Mouse (Mus musculus) thymus, postnatal 10 days (tissue): ENCODE measurements around the gene Pfkfb4.

Source experiments
- DNase-seq, 2 experiments: peaks; one replicate each; pipeline ENCODE4 v3.0.0; 2021; ENCODE audit warnings: low spot score in 2 of 2

Pfkfb4 gene

DNA sequence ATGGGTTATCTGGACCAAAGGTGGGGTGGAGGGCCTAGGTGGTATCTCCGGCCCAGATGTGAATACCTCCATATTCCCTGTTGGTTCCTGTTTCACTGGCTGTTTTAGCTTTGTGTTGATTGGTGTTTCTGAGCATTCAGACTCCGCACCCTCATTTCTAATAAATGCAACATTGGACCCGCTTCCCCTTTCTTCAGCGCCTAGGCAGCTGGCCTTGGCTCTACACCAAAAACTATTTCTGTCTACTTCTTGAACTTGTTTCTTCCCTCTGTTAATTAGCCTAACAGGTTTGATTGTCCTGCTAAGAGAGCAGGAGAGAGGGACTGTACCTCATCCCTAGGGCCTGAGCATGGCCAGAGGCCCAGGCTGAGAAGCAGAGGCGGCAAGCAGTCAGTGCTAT is 66.0 kb downstream of the Pfkfb4 start:
- DNase-seq: no peak

DNA sequence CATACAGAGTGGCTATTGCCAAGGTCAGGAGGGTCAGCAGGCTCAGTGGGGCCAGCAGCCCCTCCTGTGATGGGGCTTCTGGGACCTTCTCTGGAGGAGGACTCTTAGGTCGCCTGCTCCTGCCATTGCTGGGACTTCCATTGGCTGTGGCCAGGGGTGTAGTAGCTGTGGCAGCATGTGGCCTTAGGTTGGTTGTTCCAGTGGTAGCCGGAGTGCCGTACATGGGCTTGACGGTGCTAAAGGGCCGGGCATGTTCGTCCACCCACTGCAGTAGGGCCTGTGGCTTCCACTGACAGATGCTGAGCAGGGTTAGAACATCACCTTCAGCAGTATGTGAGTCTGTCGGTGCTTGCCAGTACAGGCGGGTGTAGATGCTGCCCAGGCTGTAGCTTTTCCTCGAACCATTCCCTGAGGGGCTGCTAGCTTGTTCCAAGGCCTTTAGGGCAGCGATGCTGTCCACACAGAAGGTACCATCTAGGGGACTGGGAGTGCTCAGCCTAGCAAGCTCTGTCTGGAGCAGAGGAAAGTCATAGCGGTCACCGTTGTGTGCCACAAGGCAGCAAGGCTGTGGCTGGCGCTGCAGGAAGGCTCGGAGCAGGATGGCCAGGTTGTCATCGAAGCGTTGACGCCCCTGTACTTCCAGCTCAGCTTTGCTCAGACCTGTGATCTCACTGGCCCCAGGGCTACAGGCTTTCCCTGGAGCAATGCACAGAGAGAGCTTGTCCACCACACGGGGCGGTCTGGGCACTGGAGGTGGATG is 66.6 kb downstream of the Pfkfb4 start:
- DNase-seq: no peak

DNA sequence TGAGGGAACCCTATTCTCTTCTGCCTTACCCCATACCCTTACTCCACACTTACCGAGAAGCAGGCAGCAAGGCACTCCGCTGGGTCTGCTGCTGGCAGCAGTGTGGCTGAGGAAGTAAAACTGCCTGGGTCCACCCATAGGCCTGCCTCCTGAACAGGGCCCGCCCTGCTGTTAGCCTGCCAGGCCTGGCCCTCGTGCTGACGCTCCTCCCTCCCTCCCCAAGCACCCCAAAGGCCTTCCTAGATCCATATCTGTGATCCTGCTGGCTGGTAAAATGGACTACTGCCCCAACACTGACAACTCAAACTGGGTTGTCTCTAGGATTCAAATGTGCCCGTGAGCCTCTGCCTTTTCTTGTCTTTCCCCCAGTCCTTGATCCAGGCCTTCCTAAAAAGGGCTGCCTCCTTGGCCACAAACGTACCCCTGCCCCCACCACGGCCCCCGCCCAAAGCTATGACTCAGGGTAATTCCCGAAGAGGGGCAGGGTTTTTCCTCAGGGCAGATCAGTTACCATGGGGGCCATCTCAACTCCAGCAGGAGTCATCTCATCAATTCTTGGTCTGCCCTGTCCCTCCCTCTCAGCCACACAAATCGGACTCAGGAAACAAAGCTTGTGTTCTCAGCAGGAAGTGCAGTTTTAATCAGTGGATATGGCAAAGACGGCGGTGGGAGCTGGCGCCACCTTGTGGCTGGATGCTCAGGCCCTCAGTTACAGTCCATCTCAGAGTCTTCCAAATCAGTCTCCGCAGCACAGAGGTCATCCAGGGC is 67.7 kb downstream of the Pfkfb4 start, which contains the start of gene Trex1:
Gene Trex1 (minus strand): TSS at position 599 of the 768 bp plus-strand sequence.
- peak; percentile 72 to 86 for DNase-seq

DNA sequence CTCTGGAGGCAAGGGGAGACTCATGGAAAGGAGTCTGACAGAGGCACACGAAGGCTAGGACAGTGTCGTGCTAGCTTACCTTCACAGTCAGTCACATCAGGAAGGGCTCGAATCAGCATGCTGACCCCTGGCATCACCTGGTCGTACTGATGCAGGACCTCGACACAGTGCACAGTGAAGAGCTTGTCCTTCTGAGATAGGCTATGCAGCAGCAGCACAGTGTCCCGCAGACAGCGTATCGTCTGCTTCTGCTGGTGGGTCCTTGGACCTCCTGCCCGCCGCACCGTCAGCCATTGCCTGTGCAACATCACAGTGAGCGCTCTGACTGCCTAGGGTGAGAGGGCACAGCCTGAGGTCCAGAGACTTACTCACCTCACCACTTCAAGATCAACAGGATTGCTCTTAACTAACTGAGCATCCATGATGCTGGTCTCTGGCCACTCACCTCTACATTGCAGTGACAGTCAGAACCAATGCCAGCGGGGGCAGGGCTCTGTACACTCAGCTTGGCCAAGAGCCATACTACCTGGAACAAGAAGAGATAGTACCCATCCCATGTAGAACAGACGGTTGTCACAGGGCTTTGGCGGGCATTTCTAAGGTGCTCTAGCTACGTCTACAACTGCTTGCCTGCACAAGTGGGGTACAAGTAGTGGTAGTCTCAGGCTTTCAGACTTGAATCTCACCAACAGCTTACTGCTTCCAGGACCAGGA is 68.8 kb downstream of the Pfkfb4 start:
- no peak for DNase-seq

DNA sequence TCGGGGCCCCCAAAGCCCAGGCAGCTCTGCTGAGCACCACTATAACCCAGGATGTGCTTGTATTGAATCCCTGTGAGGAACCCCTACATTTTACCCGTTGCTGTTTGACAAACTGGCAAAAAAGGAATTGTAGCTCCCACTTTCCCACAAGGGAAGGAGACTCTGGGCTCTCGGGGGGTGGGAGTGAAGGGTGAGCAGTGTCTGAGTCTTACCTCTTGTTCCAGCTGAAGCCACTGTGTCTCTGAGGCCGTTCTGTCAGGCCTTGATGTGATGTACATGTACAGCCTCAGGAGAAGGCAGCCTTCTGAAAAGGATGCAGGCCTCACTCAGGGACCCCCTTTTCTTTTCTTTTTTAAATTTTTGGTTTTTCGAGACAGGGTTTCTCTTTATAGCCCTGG is 69.3 kb downstream of the Pfkfb4 start:
- DNase-seq: no peak

DNA sequence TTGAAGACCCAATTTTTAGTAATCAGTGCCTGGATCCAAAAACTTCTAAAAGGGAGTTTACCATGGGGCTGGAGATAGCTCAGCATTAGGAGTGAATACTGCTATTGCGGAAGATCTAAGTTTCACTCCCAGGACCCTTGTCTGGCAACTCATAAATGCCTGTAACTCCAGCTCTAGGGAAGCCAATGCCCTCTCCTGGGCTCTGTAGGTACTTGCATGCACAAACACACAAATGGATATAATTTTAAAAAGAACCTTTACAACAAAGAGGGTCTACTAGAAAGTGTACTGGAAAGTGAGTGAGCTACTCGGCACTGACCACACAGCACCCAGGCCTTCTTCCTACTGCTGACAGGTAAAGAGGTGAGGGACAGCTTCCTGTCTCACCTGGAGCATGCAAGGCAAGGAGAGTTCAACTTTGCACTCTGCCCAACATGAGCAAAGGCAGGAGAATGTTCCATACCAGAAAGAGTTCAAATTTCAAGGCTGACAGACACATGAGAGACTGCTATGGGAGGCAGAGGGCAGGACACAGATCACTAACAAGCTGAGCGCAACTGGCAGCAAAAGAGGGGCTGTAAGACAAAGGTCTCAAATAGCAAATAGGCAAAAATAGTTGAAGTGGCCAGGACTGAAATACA is 76.6 kb downstream of the Pfkfb4 start:
- DNase-seq: no peak

DNA sequence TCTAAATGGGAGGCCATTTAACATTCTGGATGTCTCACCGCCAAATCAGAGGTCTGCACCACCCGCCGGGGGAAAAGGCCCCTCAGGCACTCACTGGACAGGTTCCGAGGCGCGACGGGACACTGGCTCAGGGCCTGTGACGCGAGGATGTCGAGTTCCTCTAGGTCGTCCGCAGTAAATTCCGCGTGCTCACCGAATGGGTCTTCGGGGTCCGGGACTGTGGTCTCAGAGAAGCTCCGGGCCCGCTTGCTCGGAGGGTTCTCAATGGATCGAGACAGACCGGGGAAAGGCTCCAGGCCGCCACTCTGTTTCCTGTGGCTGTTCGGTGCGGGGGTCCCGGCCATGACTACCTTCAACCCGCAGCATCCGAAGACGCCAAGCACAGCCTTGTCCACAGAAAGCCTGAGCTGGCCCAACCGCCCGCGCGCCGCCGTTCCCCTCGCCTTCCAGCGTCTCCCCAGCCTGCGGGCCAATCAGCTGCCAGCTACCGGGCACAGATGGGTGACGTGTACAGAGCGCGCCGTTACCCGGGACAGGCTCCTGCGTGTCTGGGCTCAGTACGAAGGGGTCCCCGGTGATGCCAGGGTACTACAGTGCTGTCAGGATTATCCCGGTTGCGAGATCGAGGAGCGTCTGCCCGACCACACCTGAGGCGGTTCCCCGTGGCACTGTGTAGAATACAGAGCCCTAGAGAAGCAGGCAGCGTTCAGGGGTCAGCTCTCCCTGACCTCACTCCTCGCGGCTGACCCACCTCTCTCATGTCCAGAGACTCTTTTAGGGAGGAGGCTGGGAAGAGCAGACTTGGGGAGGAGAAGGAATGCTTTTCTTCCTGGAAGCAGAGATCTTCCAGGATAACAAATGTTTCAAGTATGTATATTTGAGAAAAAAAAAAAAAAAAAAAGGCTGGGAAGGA is 82.3 kb downstream of the Pfkfb4 start, which contains the start of gene Atrip:
Gene Atrip (minus strand): TSS at position 464 of the 913 bp plus-strand sequence.
- peak; percentile 87 to 89 for DNase-seq

DNA sequence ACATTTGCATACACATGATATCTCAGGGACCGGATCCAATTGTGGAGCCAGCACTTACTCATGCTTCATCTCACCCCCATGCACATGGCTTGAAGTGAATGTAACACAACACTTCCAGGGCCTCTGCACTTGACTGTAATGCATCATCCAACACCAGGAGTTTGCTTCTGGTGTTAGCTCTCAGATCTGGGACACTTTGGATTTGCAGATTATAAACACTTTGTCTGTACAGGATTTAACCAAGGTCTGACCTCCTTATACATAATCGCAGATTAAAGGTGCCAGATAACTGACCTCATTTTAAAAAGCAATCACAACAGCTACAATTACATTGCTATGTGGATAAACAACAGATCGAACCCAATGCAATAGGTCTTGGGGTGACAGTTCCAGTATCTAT is 88.9 kb downstream of the Pfkfb4 start:
- no peak for DNase-seq

DNA sequence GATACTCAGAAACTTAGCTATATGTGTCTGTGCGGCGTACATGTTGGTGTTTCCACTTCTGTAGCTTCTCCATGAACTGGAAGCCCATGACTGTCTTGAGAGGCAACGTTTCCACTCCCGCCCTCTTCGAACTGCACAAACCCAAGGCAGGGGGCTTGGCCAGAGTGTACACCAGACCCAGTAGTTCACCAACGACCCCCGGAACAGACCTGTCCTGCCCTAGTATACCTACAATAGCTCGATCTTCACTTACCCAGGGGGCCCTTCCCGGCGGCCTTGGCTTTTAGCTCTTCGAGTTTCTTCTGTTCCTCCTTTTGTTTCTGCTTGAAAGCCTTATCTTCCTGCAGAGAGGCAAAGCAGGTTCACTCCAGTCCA is 90.2 kb downstream of the Pfkfb4 start:
- DNase-seq: no peak
